Mouse (Mus musculus) gonadal fat pad, adult 2 months (tissue): ENCODE data around the gene Hoxa11. TPM values are rescaled to one million over a fixed set of nuclear protein-coding genes. Genes with fewer than 3 reads are reported as not detected.

Experiments used
- DNase-seq: peaks from one replicate; pipeline ENCODE4 v3.0.0-alpha.2; 2012; ENCODE audit warnings: low read depth
- polyA plus RNA-seq: library from polyadenylated mRNA; depleted of rRNA; stranded (reverse); fragments of >200 nt; gene quantifications from 2 replicates; pipeline ENCODE4 v1.2.3, GENCODE M21; 2012

Gene Hoxa11
- polyA plus RNA-seq, 1 experiment: 2.0 TPM

GRCm38 (mm10) chr6:52232984-52233545, 12.5 kb downstream of the Hoxa11 start:
- no peak for DNase-seq

GRCm38 (mm10) chr6:52232568-52232965, 13.0 kb downstream of the Hoxa11 start:
- DNase-seq: no peak

GRCm38 (mm10) chr6:52231885-52232567, 13.6 kb downstream of the Hoxa11 start:
- no peak for DNase-seq

GRCm38 (mm10) chr6:52230516-52231165, 15.0 kb downstream of the Hoxa11 start, which contains the start of gene Hoxa9:
Gene Hoxa9 (minus strand): TSS chr6:52231089.
- no peak for DNase-seq

- DNase-seq: no peak
Observed at GRCm38 (mm10) chr6:52229558-52230416, 15.8 kb downstream of the Hoxa11 start.

GRCm38 (mm10) chr6:52228475-52229465, 16.8 kb downstream of the Hoxa11 start:
- DNase-seq: no peak

GRCm38 (mm10) chr6:52227470-52228222, 18.0 kb downstream of the Hoxa11 start:
- no peak for DNase-seq

GRCm38 (mm10) chr6:52226569-52227257, 18.9 kb downstream of the Hoxa11 start:
- no peak for DNase-seq

- DNase-seq: no peak
Observed at GRCm38 (mm10) chr6:52225612-52226568, 19.7 kb downstream of the Hoxa11 start.

- DNase-seq: no peak
Observed at GRCm38 (mm10) chr6:52224895-52225611, 20.6 kb downstream of the Hoxa11 start.

- no peak for DNase-seq
Observed at GRCm38 (mm10) chr6:52223939-52224760, 21.5 kb downstream of the Hoxa11 start.

GRCm38 (mm10) chr6:52222729-52223128, 22.9 kb downstream of the Hoxa11 start:
- DNase-seq: no peak

GRCm38 (mm10) chr6:52221993-52222685, 23.5 kb downstream of the Hoxa11 start:
- DNase-seq: no peak

GRCm38 (mm10) chr6:52221337-52221992, 24.1 kb downstream of the Hoxa11 start, which contains the start of gene Hoxa7:
Gene Hoxa7 (minus strand): TSS chr6:52221854.
- DNase-seq: no peak

GRCm38 (mm10) chr6:52220865-52221310, 24.7 kb downstream of the Hoxa11 start:
- no peak for DNase-seq
